Mouse (Mus musculus) kidney, postnatal 0 days (tissue): ENCODE measurements around the gene Rdh1. TPM values are rescaled to one million over a fixed set of nuclear protein-coding genes. Genes with fewer than 3 reads are reported as not detected.
A peak's percentile ranks its signal among the peaks of the same experiment; 100 is the strongest.

ENCODE experiments used
- ATAC-seq: fragments of 200-750 bp; cut with Nextera tagmentation; replicated peaks from 2 replicates; pipeline ENCODE4 v1.8.0; 2017; ENCODE audit warnings: low read depth, moderate number of reproducible peaks, moderate TSS enrichment, moderate library complexity; ENCODE audit not compliant: low FRiP score
- DNase-seq: peaks from one replicate; pipeline ENCODE4 v3.0.0-alpha.2; 2016; ENCODE audit warnings: low spot score
- H3K27ac ChIP-seq: fragments of 300-500 bp; sonication (generic); 2 replicates; pipeline ENCODE4 v1.5.1; 2014; ENCODE audit warnings: mild to moderate bottlenecking
- H3K27me3 ChIP-seq: fragments of 300-500 bp; sonication (generic); 2 replicates; pipeline ENCODE4 v1.6.1; 2014; ENCODE audit warnings: low read length, mixed read lengths; ENCODE audit not compliant: insufficient read depth
- H3K36me3 ChIP-seq: fragments of 300-500 bp; sonication (generic); 2 replicates; pipeline ENCODE4 v1.6.1; 2014; ENCODE audit warnings: low read length, mixed read lengths; ENCODE audit not compliant: insufficient read depth
- H3K4me1 ChIP-seq: fragments of 300-500 bp; sonication (generic); replicated peaks from 2 replicates; pipeline ENCODE4 v1.6.1; 2014; ENCODE audit warnings: antibody characterized with exemption, low read length, mixed read lengths; ENCODE audit not compliant: insufficient read depth
- H3K4me2 ChIP-seq: fragments of 300-500 bp; sonication (generic); 2 replicates; pipeline ENCODE4 v1.6.1; 2014; ENCODE audit warnings: mild to moderate bottlenecking, low read length, moderate library complexity, mixed read lengths
- H3K4me3 ChIP-seq: fragments of 300-500 bp; sonication (generic); replicated peaks from 2 replicates; pipeline ENCODE4 v1.5.1; 2014; ENCODE audit warnings: low read depth, low read length
- H3K9ac ChIP-seq: fragments of 300-500 bp; sonication (generic); 2 replicates; pipeline ENCODE4 v1.6.1; 2014; ENCODE audit warnings: low read depth, low read length
- H3K9me3 ChIP-seq: fragments of 300-500 bp; sonication (generic); replicated peaks from 2 replicates; pipeline ENCODE4 v1.6.1; 2016; ENCODE audit warnings: low read length, inconsistent platforms, mixed read lengths
- CTCF ChIP-seq: IDR thresholded peaks from 2 replicates; pipeline ENCODE4 v1.5.1; 2016; ENCODE audit warnings: antibody characterized with exemption, low read depth, mild to moderate bottlenecking, moderate library complexity
- WGBS: fragments of 180-500 bp; shearing (Covaris S2); extraction: QIAGEN DNeasy Blood & Tissue Kit; methylation state at CpG from one replicate; pipeline ENCODE4 v1.1.7; 2014; 5-methylcytosine and 5-hydroxymethylcytosine counted together
- polyA plus RNA-seq: library from polyadenylated mRNA; unstranded; fragments of >200 nt; fragmentation: Nextera tagmentation; extraction: Ambion mirVana; gene quantifications from 2 replicates; pipeline ENCODE4 v1.2.1, GENCODE M21; 2015

Gene Rdh1
- polyA plus RNA-seq, 1 experiment from 2014 or later: 0.21 TPM

- H3K4me2 ChIP-seq: no peak overlapping the region
- H3K4me1 ChIP-seq: no peaks in the 10 kb centered on the region
- H3K27me3 ChIP-seq: no peaks in the 10 kb centered on the region
- no peak overlapping the region for H3K9ac ChIP-seq
- TF ChIP-seq CTCF: no peak
- no peak for ATAC-seq
- WGBS: 74% methylated on average over 4 of the region's 4 CpGs
- no peak overlapping the region for H3K4me3 ChIP-seq
- peaks cover 6% of the 10 kb centered on the region for H3K36me3 ChIP-seq
- H3K9me3 ChIP-seq: no peaks in the 10 kb centered on the region
- H3K27ac ChIP-seq: no peak overlapping the region
- DNase-seq: no peak
Observed at GRCm38 (mm10) chr10:127736916-127737315, 22.6 kb upstream of the Rdh1 start.

- DNase-seq (no peak), ATAC-seq (no peak)
- no peaks in the 10 kb centered on the region for H3K27me3 ChIP-seq
- 30% methylated on average over 2 of the region's 2 CpGs for WGBS
- no peaks in the 10 kb centered on the region for H3K4me1 ChIP-seq
- no peak overlapping the region for H3K4me3 ChIP-seq
- H3K9me3 ChIP-seq: no peaks in the 10 kb centered on the region
- no peak overlapping the region for H3K9ac ChIP-seq
- H3K4me2 ChIP-seq: no peak overlapping the region
- no peak overlapping the region for H3K27ac ChIP-seq
- H3K36me3 ChIP-seq: peaks cover 13% of the 10 kb centered on the region
- no peak for TF ChIP-seq CTCF
Observed at GRCm38 (mm10) chr10:127737552-127737951, 22.0 kb upstream of the Rdh1 start.

- no peak; the same call in 1 of the 2 replicates for ATAC-seq
- peak; percentile 63 for DNase-seq
- peak overlapping the region; percentile 92 for H3K27ac ChIP-seq
Observed at GRCm38 (mm10) chr10:127738151-127738882, 21.2 kb upstream of the Rdh1 start.

GRCm38 (mm10) chr10:127739083-127739660, 20.3 kb upstream of the Rdh1 start, which contains the start of gene Zbtb39:
Gene Zbtb39, plus strand, starts transcription at chr10:127739538.
- peak; percentile 59 for TF ChIP-seq CTCF
- H3K27me3 ChIP-seq: no peaks in the 10 kb centered on the region
- peak within 1 kb of the TSS; percentile 98 for H3K9ac ChIP-seq
- peak; percentile 83 for ATAC-seq
- WGBS: under 1% methylated on average over 46 of the region's 61 CpGs
- H3K4me3 ChIP-seq: peak within 1 kb of the TSS; percentile 97
- peaks cover 29% of the 10 kb centered on the region for H3K36me3 ChIP-seq
- H3K9me3 ChIP-seq: no peaks in the 10 kb centered on the region
- no peaks in the 10 kb centered on the region for H3K4me1 ChIP-seq
- DNase-seq: peak; percentile 87
- peak within 1 kb of the TSS; percentile 92 for H3K27ac ChIP-seq
- peak within 1 kb of the TSS; percentile 69 for H3K4me2 ChIP-seq

More at GRCm38 (mm10) chr10:127738151-127738882, 21.2 kb upstream of the Rdh1 start:
- Histone ChIP-seq H3K9me3 (no peaks in the 10 kb centered on the region), H3K36me3 (peaks cover 20% of the 10 kb centered on the region), H3K4me3 (0 out of 2 replicates have a peak overlapping the region, but pooled peaks have one; percentile 97), H3K4me2 (peak overlapping the region; percentile 69), H3K4me1 (no peaks in the 10 kb centered on the region), H3K27me3 (no peaks in the 10 kb centered on the region), H3K9ac (0 out of 2 replicates have a peak overlapping the region, but pooled peaks have one; percentile 8)
- WGBS: 36% methylated on average over 13 of the region's 13 CpGs
- TF ChIP-seq CTCF: peak; percentile 82

GRCm38 (mm10) chr10:127739661-127740161, 19.8 kb upstream of the Rdh1 start:
- TF ChIP-seq CTCF: no peak
- Histone ChIP-seq H3K27me3 (no peaks in the 10 kb centered on the region), H3K9me3 (no peaks in the 10 kb centered on the region), H3K4me2 (peak overlapping the region; percentile 69), H3K4me1 (no peaks in the 10 kb centered on the region), H3K9ac (peak overlapping the region; percentile 98), H3K4me3 (peak overlapping the region; percentile 97), H3K36me3 (peaks cover 34% of the 10 kb centered on the region), H3K27ac (peak overlapping the region; percentile 92)
- ATAC-seq (no peak; the same call in 1 of the 2 replicates), DNase-seq (no peak)
- under 1% methylated on average over 48 of the region's 55 CpGs for WGBS

- Histone ChIP-seq H3K27me3 (no peaks in the 10 kb centered on the region), H3K4me3 (no peak overlapping the region), H3K4me2 (no peak overlapping the region), H3K27ac (no peak overlapping the region), H3K9ac (no peak overlapping the region), H3K4me1 (peaks cover 8% of the 10 kb centered on the region; the same call in 1 of the 2 replicates), H3K36me3 (peaks cover 43% of the 10 kb centered on the region), H3K9me3 (no peaks in the 10 kb centered on the region)
- ATAC-seq (peak; percentile 2; the same call in 1 of the 2 replicates), DNase-seq (peak; percentile 68)
- TF ChIP-seq CTCF: peak; percentile 76
- WGBS: 80% methylated on average over 5 of the region's 5 CpGs
Observed at GRCm38 (mm10) chr10:127744661-127745060, 14.9 kb upstream of the Rdh1 start.
